Mouse (Mus musculus): ENCODE results near the gene Rapgef1. TPM values are rescaled to one million over a fixed set of nuclear protein-coding genes. Genes with fewer than 3 reads are reported as not detected.

Gene Rapgef1
- polyA plus RNA-seq, 1 experiment from 2014 or later = 11.4 TPM

DNA sequence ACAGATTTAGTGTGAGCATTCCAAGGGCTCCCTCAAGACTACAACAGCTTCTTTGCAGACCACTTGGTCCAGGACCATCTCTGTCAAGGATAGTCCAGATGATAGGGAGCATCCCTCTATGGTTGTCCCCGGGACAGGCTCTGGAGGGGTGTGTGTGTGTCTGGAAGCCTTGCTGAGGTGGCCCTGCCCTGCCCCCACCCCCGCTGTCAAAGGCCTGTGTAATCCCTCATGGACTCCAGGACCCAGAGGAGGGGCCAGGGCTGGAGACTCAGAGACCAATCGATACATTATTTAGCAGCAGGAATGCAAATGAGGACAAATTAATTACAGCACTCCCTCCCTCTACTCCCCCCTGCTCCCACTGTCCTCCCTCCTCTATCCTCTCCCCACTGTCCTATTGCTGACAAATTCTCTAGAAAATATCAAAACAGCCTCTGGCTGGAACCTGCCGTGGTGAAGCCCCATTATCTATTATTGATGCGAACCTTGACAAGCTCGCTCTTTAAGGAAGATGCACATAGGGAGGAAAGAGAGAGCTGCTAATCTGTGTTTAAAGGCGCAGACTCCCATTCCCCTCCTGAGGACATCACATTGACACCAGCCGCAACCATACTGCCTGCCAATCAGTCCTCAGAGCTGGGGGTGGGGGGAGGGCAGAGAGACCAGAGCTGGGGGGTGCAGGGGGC is 33.4 kb upstream of the Rapgef1 start:
- H3K27ac ChIP-seq (ENCODE audit: low read length) = no peak overlapping the region
- no peak overlapping the region for H3K4me3 ChIP-seq (ENCODE audit: low read depth, low read length)
- no peak overlapping the region for H3K9ac ChIP-seq (replicated peaks; ENCODE audit: low read depth)
- no peaks in the 10 kb centered on the region for H3K9me3 ChIP-seq (ENCODE audit: low read length)
- no peak for TF ChIP-seq EP300 (IDR thresholded peaks at IDR 0.05)
- TF ChIP-seq CTCF (IDR thresholded peaks at IDR 0.05) = no peak
- WGBS = 39% methylated on average over 8 of the region's 8 CpGs
- H3K4me2 ChIP-seq (replicated peaks; ENCODE audit: low read depth, low read length) = no peak overlapping the region
- no peak for ATAC-seq
- no peaks in the 10 kb centered on the region for H3K27me3 ChIP-seq (replicated peaks; ENCODE audit: insufficient read depth, low read length)
- H3K4me1 ChIP-seq (ENCODE audit: insufficient read depth, low read depth, low read length) = no peaks in the 10 kb centered on the region
- no peaks in the 10 kb centered on the region for H3K36me3 ChIP-seq (ENCODE audit: insufficient read depth, low read length)
- no peak for DNase-seq (ENCODE audit: low spot score)

DNA sequence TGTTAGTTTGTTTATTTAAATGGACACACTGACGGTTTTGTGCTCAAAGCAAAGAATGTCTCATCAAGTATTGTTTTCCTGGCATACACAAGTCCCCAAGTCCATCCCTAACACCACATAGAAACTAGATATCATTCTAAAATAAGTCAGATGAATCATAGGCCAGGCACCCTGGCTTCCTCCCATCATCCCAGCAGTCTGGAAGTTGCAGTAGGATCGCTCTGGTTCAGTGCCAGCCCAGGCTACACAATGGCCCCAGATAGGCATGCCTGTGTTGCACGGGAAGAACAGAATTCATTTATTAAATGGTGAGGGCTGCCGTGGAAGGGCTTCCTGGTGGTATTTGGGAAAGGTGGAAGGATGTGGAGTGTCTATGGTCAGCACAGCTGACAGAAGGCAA is 31.5 kb upstream of the Rapgef1 start:
- TF ChIP-seq CTCF (IDR thresholded peaks at IDR 0.05) (no peak), EP300 (IDR thresholded peaks at IDR 0.05) (no peak)
- no peak for ATAC-seq
- DNase-seq (ENCODE audit: low spot score) = peak; percentile 31

DNA sequence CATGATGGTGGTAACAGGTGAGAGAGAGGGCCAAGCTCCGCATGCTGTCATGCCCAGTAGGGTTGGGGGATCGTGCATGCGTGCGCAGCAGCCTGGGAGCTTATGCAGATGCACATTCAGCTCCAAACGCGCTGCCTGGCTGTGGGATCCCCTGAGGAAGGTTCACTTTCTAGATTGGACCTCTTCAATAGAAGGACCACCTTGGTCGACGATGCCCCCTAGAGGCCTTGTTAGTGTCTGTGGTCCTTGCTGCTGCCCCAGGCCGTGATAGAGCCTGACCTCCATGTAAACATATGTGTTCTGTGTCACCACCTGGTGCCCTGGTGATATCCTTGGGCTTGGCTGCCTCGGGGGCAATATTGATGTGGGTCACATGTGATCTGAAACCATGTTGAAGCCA is 30.3 kb upstream of the Rapgef1 start:
- Histone ChIP-seq H3K9me3 (ENCODE audit: low read length) (no peaks in the 10 kb centered on the region), H3K36me3 (ENCODE audit: insufficient read depth, low read length) (no peaks in the 10 kb centered on the region), H3K4me2 (replicated peaks; ENCODE audit: low read depth, low read length) (no peak overlapping the region), H3K9ac (replicated peaks; ENCODE audit: low read depth) (no peak overlapping the region), H3K4me1 (ENCODE audit: insufficient read depth, low read depth, low read length) (no peaks in the 10 kb centered on the region), H3K27me3 (replicated peaks; ENCODE audit: insufficient read depth, low read length) (no peaks in the 10 kb centered on the region), H3K27ac (ENCODE audit: low read length) (no peak overlapping the region), H3K4me3 (ENCODE audit: low read depth, low read length) (no peak overlapping the region)
- 30% methylated on average over 10 of the region's 10 CpGs for WGBS
- ATAC-seq (no peak), DNase-seq (ENCODE audit: low spot score) (no peak)
- no peak; the same call in 1 of the 2 replicates for TF ChIP-seq CTCF (IDR thresholded peaks at IDR 0.05)
- TF ChIP-seq EP300 (IDR thresholded peaks at IDR 0.05) = no peak

More for the DNA sequence above, 31.5 kb upstream of the Rapgef1 start:
- no peak overlapping the region for H3K4me3 ChIP-seq (ENCODE audit: low read depth, low read length)
- no peaks in the 10 kb centered on the region for H3K27me3 ChIP-seq (replicated peaks; ENCODE audit: insufficient read depth, low read length)
- H3K9me3 ChIP-seq (ENCODE audit: low read length) = no peaks in the 10 kb centered on the region
- H3K9ac ChIP-seq (replicated peaks; ENCODE audit: low read depth) = no peak overlapping the region
- no peak overlapping the region for H3K27ac ChIP-seq (ENCODE audit: low read length)
- H3K4me2 ChIP-seq (replicated peaks; ENCODE audit: low read depth, low read length) = no peak overlapping the region
- no peaks in the 10 kb centered on the region for H3K36me3 ChIP-seq (ENCODE audit: insufficient read depth, low read length)
- 52% methylated on average over 4 of the region's 4 CpGs for WGBS
- no peaks in the 10 kb centered on the region for H3K4me1 ChIP-seq (ENCODE audit: insufficient read depth, low read depth, low read length)

DNA sequence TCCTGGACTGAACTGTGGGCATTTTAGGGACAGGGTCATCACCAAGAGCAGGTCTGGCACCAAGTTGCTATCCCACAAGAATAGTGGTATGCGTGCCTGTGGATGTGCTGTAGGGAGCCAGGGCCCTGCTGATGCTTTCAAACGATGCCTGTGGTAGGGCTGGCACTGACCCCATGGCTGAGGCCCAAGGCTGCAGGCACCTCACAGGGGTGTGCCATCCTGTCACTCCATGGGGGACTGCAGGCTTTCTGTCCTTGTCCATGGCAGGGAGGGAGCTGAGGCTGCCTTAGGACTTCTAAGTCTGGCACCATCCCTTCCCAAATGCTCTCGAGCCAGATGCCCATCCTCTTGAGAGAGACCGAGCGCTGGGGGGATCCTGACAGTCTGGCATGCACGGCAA is 27.9 kb upstream of the Rapgef1 start:
- no peaks in the 10 kb centered on the region for H3K36me3 ChIP-seq (ENCODE audit: insufficient read depth, low read length)
- H3K27me3 ChIP-seq (replicated peaks; ENCODE audit: insufficient read depth, low read length) = no peaks in the 10 kb centered on the region
- no peak overlapping the region for H3K4me3 ChIP-seq (ENCODE audit: low read depth, low read length)
- DNase-seq (ENCODE audit: low spot score) = no peak
- ATAC-seq = no peak
- H3K4me1 ChIP-seq (ENCODE audit: insufficient read depth, low read depth, low read length) = no peaks in the 10 kb centered on the region
- H3K27ac ChIP-seq (ENCODE audit: low read length) = no peak overlapping the region
- WGBS = 81% methylated on average over 6 of the region's 6 CpGs
- TF ChIP-seq EP300 (IDR thresholded peaks at IDR 0.05) (no peak), CTCF (IDR thresholded peaks at IDR 0.05) (no peak)
- no peaks in the 10 kb centered on the region for H3K9me3 ChIP-seq (ENCODE audit: low read length)
- H3K4me2 ChIP-seq (replicated peaks; ENCODE audit: low read depth, low read length) = no peak overlapping the region
- no peak overlapping the region for H3K9ac ChIP-seq (replicated peaks; ENCODE audit: low read depth)

DNA sequence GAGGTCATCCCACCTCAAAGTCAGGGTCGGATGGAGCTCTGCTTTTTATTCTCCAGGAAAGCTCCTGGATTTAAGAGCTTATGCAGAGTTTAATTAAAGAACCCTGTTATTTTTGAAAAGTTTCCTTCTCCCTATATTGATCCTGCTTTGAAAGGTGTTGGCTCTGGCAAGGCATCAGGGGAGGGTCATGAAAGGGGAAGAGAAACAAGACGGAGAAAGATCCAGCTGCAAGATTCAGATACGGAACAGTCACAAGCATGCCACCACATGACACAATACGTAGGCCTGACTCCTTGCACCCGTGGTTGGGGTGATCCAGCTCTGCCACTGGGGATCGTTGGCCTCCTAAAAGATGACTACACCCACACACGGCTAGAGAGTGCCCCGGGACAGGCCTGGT is 27.0 kb upstream of the Rapgef1 start:
- no peak overlapping the region for H3K9ac ChIP-seq (replicated peaks; ENCODE audit: low read depth)
- no peak for ATAC-seq
- H3K9me3 ChIP-seq (ENCODE audit: low read length) = no peaks in the 10 kb centered on the region
- no peaks in the 10 kb centered on the region for H3K36me3 ChIP-seq (ENCODE audit: insufficient read depth, low read length)
- no peak overlapping the region for H3K4me2 ChIP-seq (replicated peaks; ENCODE audit: low read depth, low read length)
- H3K27me3 ChIP-seq (replicated peaks; ENCODE audit: insufficient read depth, low read length) = no peaks in the 10 kb centered on the region
- H3K4me3 ChIP-seq (ENCODE audit: low read depth, low read length) = no peak overlapping the region
- 64% methylated on average over 8 of the region's 8 CpGs for WGBS
- no peaks in the 10 kb centered on the region for H3K4me1 ChIP-seq (ENCODE audit: insufficient read depth, low read depth, low read length)
- TF ChIP-seq EP300 (IDR thresholded peaks at IDR 0.05) (no peak), CTCF (IDR thresholded peaks at IDR 0.05) (no peak)
- no peak overlapping the region for H3K27ac ChIP-seq (ENCODE audit: low read length)
- DNase-seq (ENCODE audit: low spot score) = no peak

DNA sequence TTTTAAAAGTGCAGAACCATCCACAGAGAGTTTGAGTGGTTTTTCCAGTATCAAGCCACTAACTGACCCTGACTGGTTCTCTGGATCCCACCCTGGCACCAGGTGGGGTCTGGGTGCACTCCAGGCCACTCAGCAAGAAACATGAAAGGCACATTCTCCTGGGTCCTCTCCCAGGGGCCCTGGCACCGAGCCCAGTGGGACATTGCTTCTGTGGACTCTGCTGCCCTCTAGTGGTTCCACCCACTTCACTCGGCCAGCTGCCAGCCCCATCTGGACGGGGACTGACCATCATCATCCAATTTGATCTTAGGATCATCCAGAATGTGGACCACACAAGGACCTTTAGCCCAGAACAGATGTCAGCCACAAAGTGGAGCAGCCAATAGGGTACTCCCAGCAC is 15.6 kb upstream of the Rapgef1 start:
- H3K4me3 ChIP-seq (ENCODE audit: low read depth, low read length) = no peak overlapping the region
- 0% methylated on average over 3 of the region's 3 CpGs for WGBS
- H3K36me3 ChIP-seq (ENCODE audit: insufficient read depth, low read length) = no peaks in the 10 kb centered on the region
- H3K27me3 ChIP-seq (replicated peaks; ENCODE audit: insufficient read depth, low read length) = no peaks in the 10 kb centered on the region
- ATAC-seq (peak; percentile 35; the same call in 1 of the 2 replicates), DNase-seq (ENCODE audit: low spot score) (peak; percentile 70)
- TF ChIP-seq EP300 (IDR thresholded peaks at IDR 0.05) (no peak), CTCF (IDR thresholded peaks at IDR 0.05) (peak; percentile 94)
- H3K9ac ChIP-seq (replicated peaks; ENCODE audit: low read depth) = no peak overlapping the region
- no peaks in the 10 kb centered on the region for H3K4me1 ChIP-seq (ENCODE audit: insufficient read depth, low read depth, low read length)
- H3K27ac ChIP-seq (ENCODE audit: low read length) = no peak overlapping the region
- H3K9me3 ChIP-seq (ENCODE audit: low read length) = no peaks in the 10 kb centered on the region
- no peak overlapping the region for H3K4me2 ChIP-seq (replicated peaks; ENCODE audit: low read depth, low read length)

Measured in lung, postnatal 0 days (tissue).